Mouse (Mus musculus) right cerebral cortex, adult 2 months (tissue): Measurements from ENCODE around the gene Gm21083.

Experiments used
- DNase-seq, 2 experiments: peaks; one replicate each; pipeline ENCODE4 v3.0.0; 2021 to 2022; ENCODE audit warnings: low spot score in 2 of 2

Gene Gm21083

GRCm38 (mm10) chr5:15628136-15628535 lies 51.0 kb downstream of the Gm21083 start:
- DNase-seq, result peak; percentile 8 to 53

- DNase-seq, result peak; percentile 21 to 25
These were observed 52.9 kb downstream of the Gm21083 start for GRCm38 (mm10) chr5:15630068-15630467.
